Mouse (Mus musculus): Measurements from ENCODE around the gene Mif. TPM values are rescaled to one million over a fixed set of nuclear protein-coding genes. Genes with fewer than 3 reads are reported as not detected.
"Not testable (repeated sequence)": the region's sequence is repeated elsewhere in the genome, so short reads cannot be mapped to it uniquely, and the experiment has no call there.

Gene Mif
- polyA plus RNA-seq (2012; rRNA removed), result 1,693 and 2,722 TPM in 2 replicates

GRCm38 (mm10) chr10:75859786-75860470 lies at the start of gene Mif:
Gene Mif (minus strand): TSS chr10:75860240.
- peak; percentile 31; the same call in 1 of the 2 replicates for TF ChIP-seq POLR2A (IDR thresholded peaks at IDR 0.05; ENCODE audit: borderline replicate concordance, extremely low read depth, insufficient read depth, insufficient read length, poor library complexity, severe bottlenecking)
- peak; percentile 97 for DNase-seq (ENCODE audit: low read depth)

- TF ChIP-seq CTCF (IDR thresholded peaks at IDR 0.05; ENCODE audit: borderline replicate concordance, extremely low read depth, insufficient read depth, insufficient read length), result no peak
- TF ChIP-seq POLR2A (IDR thresholded peaks at IDR 0.05; ENCODE audit: borderline replicate concordance, extremely low read depth, insufficient read depth, insufficient read length, poor library complexity, severe bottlenecking), result no peak
- DNase-seq (ENCODE audit: low read depth), result no peak
Measured at GRCm38 (mm10) chr10:75906882-75907281, 46.8 kb upstream of the Mif start.

GRCm38 (mm10) chr10:75904391-75904790 lies 44.4 kb upstream of the Mif start:
- TF ChIP-seq POLR2A (IDR thresholded peaks at IDR 0.05; ENCODE audit: borderline replicate concordance, extremely low read depth, insufficient read depth, insufficient read length, poor library complexity, severe bottlenecking) (no peak), CTCF (IDR thresholded peaks at IDR 0.05; ENCODE audit: borderline replicate concordance, extremely low read depth, insufficient read depth, insufficient read length) (no peak)
- no peak for DNase-seq (ENCODE audit: low read depth)

GRCm38 (mm10) chr10:75898846-75899245 lies 38.8 kb upstream of the Mif start:
- TF ChIP-seq POLR2A (IDR thresholded peaks at IDR 0.05; ENCODE audit: borderline replicate concordance, extremely low read depth, insufficient read depth, insufficient read length, poor library complexity, severe bottlenecking), result no peak
- no peak for TF ChIP-seq CTCF (IDR thresholded peaks at IDR 0.05; ENCODE audit: borderline replicate concordance, extremely low read depth, insufficient read depth, insufficient read length)
- DNase-seq (ENCODE audit: low read depth), result no peak

GRCm38 (mm10) chr10:75898039-75898564 lies 38.1 kb upstream of the Mif start:
- DNase-seq (ENCODE audit: low read depth), result no peak
- no peak for TF ChIP-seq CTCF (IDR thresholded peaks at IDR 0.05; ENCODE audit: borderline replicate concordance, extremely low read depth, insufficient read depth, insufficient read length)
- no peak for TF ChIP-seq POLR2A (IDR thresholded peaks at IDR 0.05; ENCODE audit: borderline replicate concordance, extremely low read depth, insufficient read depth, insufficient read length, poor library complexity, severe bottlenecking)

- peak; percentile 82; the same call in 1 of the 2 replicates for TF ChIP-seq CTCF (IDR thresholded peaks at IDR 0.05; ENCODE audit: borderline replicate concordance, extremely low read depth, insufficient read depth, insufficient read length)
- TF ChIP-seq POLR2A (IDR thresholded peaks at IDR 0.05; ENCODE audit: borderline replicate concordance, extremely low read depth, insufficient read depth, insufficient read length, poor library complexity, severe bottlenecking), result no peak
Measured at GRCm38 (mm10) chr10:75897373-75897772, 37.3 kb upstream of the Mif start.

GRCm38 (mm10) chr10:75896208-75896607 lies 36.2 kb upstream of the Mif start:
- TF ChIP-seq POLR2A (IDR thresholded peaks at IDR 0.05; ENCODE audit: borderline replicate concordance, extremely low read depth, insufficient read depth, insufficient read length, poor library complexity, severe bottlenecking) (no peak), CTCF (IDR thresholded peaks at IDR 0.05; ENCODE audit: borderline replicate concordance, extremely low read depth, insufficient read depth, insufficient read length) (no peak)
- DNase-seq (ENCODE audit: low read depth), result no peak

More at GRCm38 (mm10) chr10:75897373-75897772, 37.3 kb upstream of the Mif start:
- peak; percentile 68 for DNase-seq (ENCODE audit: low read depth)

GRCm38 (mm10) chr10:75895730-75896129 lies 35.7 kb upstream of the Mif start:
- DNase-seq (ENCODE audit: low read depth), result no peak
- no peak for TF ChIP-seq CTCF (IDR thresholded peaks at IDR 0.05; ENCODE audit: borderline replicate concordance, extremely low read depth, insufficient read depth, insufficient read length)
- TF ChIP-seq POLR2A (IDR thresholded peaks at IDR 0.05; ENCODE audit: borderline replicate concordance, extremely low read depth, insufficient read depth, insufficient read length, poor library complexity, severe bottlenecking), result no peak

- TF ChIP-seq CTCF (IDR thresholded peaks at IDR 0.05; ENCODE audit: borderline replicate concordance, extremely low read depth, insufficient read depth, insufficient read length) (no peak), POLR2A (IDR thresholded peaks at IDR 0.05; ENCODE audit: borderline replicate concordance, extremely low read depth, insufficient read depth, insufficient read length, poor library complexity, severe bottlenecking) (no peak)
- DNase-seq (ENCODE audit: low read depth), result no peak
Measured at GRCm38 (mm10) chr10:75894601-75895000, 34.6 kb upstream of the Mif start.

GRCm38 (mm10) chr10:75893089-75893750 lies 33.2 kb upstream of the Mif start, which contains the start of gene Derl3:
Gene Derl3 (plus strand): TSS chr10:75893413.
- DNase-seq (ENCODE audit: low read depth), result peak; percentile 99
- TF ChIP-seq CTCF (IDR thresholded peaks at IDR 0.05; ENCODE audit: borderline replicate concordance, extremely low read depth, insufficient read depth, insufficient read length) (no peak), POLR2A (IDR thresholded peaks at IDR 0.05; ENCODE audit: borderline replicate concordance, extremely low read depth, insufficient read depth, insufficient read length, poor library complexity, severe bottlenecking) (no peak)

- TF ChIP-seq CTCF (IDR thresholded peaks at IDR 0.05; ENCODE audit: borderline replicate concordance, extremely low read depth, insufficient read depth, insufficient read length), result no peak
- TF ChIP-seq POLR2A (IDR thresholded peaks at IDR 0.05; ENCODE audit: borderline replicate concordance, extremely low read depth, insufficient read depth, insufficient read length, poor library complexity, severe bottlenecking), result no peak
- DNase-seq (ENCODE audit: low read depth), result no peak
Measured at GRCm38 (mm10) chr10:75889406-75890153, 29.5 kb upstream of the Mif start.

- not testable (repeated sequence) for DNase-seq (ENCODE audit: low read depth)
Measured at GRCm38 (mm10) chr10:75887504-75887903, 27.5 kb upstream of the Mif start.
